Mouse (Mus musculus) kidney, adult 2 months (tissue): Measurements from ENCODE around the gene Pde3b. TPM values are rescaled to one million over a fixed set of nuclear protein-coding genes. Genes with fewer than 3 reads are reported as not detected.
"Not testable (repeated sequence)": the region's sequence is repeated elsewhere in the genome, so short reads cannot be mapped to it uniquely, and the experiment has no call there.

Experiments
- DNase-seq: peaks from one replicate; pipeline ENCODE4 v3.0.0; 2021
- H3K27ac ChIP-seq: fragments of 200-500 bp; 2 replicates; pipeline ENCODE4 v1.5.1; 2012; ENCODE audit warnings: low read depth, low read length, control low read depth, inconsistent platforms; ENCODE audit not compliant: insufficient read depth
- H3K27me3 ChIP-seq: fragments of 200-500 bp; replicated peaks from 2 replicates; pipeline ENCODE4 v1.6.1; 2012; ENCODE audit warnings: mild to moderate bottlenecking, moderate library complexity, low read length, inconsistent platforms; ENCODE audit not compliant: control insufficient read depth, insufficient read depth
- H3K36me3 ChIP-seq: fragments of 200-500 bp; 2 replicates; pipeline ENCODE4 v1.6.1; 2012; ENCODE audit warnings: mild to moderate bottlenecking, moderate library complexity, low read length, inconsistent platforms; ENCODE audit not compliant: control insufficient read depth, insufficient read depth
- H3K4me1 ChIP-seq: fragments of 200-500 bp; 2 replicates; pipeline ENCODE4 v1.6.1; 2011; ENCODE audit warnings: low read length; ENCODE audit not compliant: control insufficient read depth, insufficient read depth
- H3K4me3 ChIP-seq: fragments of 200-500 bp; 2 replicates; pipeline ENCODE4 v1.5.1; 2011; ENCODE audit warnings: mild to moderate bottlenecking, low read depth, low read length, control low read depth; ENCODE audit not compliant: insufficient read depth
- CTCF ChIP-seq: fragments of 200-500 bp; conservative IDR thresholded peaks from 2 replicates; pipeline ENCODE4 v1.5.1; 2011; ENCODE audit warnings: low read depth, mild to moderate bottlenecking, control low read depth, low read length, moderate library complexity, mixed read lengths; ENCODE audit not compliant: insufficient read depth, insufficient read length
- POLR2A ChIP-seq: fragments of 200-500 bp; IDR thresholded peaks from one replicate; pipeline ENCODE4 v1.6.1; 2011; ENCODE audit warnings: low read depth, low read length, control low read depth
- WGBS: fragments of 180-500 bp; shearing (Covaris S2); methylation state at CpG from one replicate; pipeline ENCODE4 v1.1.7; 2018; 5-methylcytosine and 5-hydroxymethylcytosine counted together
- polyA plus RNA-seq: library from polyadenylated mRNA; depleted of rRNA; stranded (reverse); fragments of >200 nt; gene quantifications from 2 replicates; pipeline ENCODE4 v1.2.3, GENCODE M21; 2012

Gene Pde3b
- polyA plus RNA-seq, 1 experiment, result 8.9 TPM

DNA sequence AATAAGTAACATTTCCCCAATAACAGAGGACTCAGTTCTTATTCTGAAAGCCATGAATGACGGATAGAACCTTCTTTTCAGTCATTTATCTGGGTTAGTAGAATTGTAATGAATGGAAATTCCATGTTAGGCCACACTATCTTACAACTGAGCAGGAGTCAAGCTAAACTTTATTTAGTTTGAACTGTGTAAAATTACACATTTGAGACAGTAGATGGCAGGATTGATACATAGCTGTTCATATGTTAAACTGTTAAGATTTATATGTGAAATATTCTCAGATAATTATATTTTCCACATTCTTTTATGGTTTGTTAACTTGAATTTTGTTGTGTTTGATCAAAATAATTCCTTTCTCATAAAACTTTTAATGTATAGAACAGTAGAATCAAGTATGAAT is 84.2 kb downstream of the Pde3b start:
- no peaks in the 10 kb centered on the region for H3K27me3 ChIP-seq
- DNase-seq, result no peak
- no peaks in the 10 kb centered on the region for H3K36me3 ChIP-seq
- 80% methylated on average over 1 of the region's 1 CpGs for WGBS
- H3K4me1 ChIP-seq, result no peaks in the 10 kb centered on the region
- TF ChIP-seq CTCF (no peak), POLR2A (no peak)
- no peak overlapping the region for H3K4me3 ChIP-seq
- no peak overlapping the region for H3K27ac ChIP-seq

DNA sequence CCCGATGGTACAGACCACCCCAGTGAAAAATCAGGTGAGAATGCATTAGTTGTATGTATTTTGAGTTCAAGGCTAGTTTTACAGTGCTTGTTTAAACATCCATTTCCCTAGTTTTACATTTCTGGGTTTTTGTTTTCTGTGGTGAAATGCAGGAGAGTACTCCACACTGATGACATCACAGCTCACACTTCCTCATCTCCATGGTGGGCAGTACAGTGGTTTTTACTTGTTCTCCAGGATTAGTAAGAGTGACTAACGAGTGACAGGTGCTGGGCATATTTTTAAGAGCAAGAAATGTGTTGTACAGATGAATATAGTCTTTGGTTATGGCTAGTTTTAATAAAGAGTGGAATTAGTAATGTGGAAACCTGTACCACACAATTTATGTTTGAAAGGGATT is 93.8 kb downstream of the Pde3b start:
- WGBS, result 93% methylated on average over 2 of the region's 2 CpGs
- TF ChIP-seq POLR2A, result no peak
- no peak for TF ChIP-seq CTCF
- no peak overlapping the region for H3K4me3 ChIP-seq
- H3K27me3 ChIP-seq, result no peaks in the 10 kb centered on the region
- no peaks in the 10 kb centered on the region for H3K36me3 ChIP-seq
- H3K27ac ChIP-seq, result no peak overlapping the region
- no peak for DNase-seq
- no peaks in the 10 kb centered on the region for H3K4me1 ChIP-seq

- no peaks in the 10 kb centered on the region for H3K27me3 ChIP-seq
- H3K4me1 ChIP-seq, result no peaks in the 10 kb centered on the region
- TF ChIP-seq POLR2A (no peak), CTCF (no peak)
- no peak overlapping the region for H3K4me3 ChIP-seq
- no peak for DNase-seq
- 93% methylated on average over 1 of the region's 1 CpGs for WGBS
- H3K36me3 ChIP-seq, result no peaks in the 10 kb centered on the region
- no peak overlapping the region for H3K27ac ChIP-seq
Measured at GRCm38 (mm10) chr7:114520122-114520521, 105.0 kb downstream of the Pde3b start.

- no peak for TF ChIP-seq CTCF
- TF ChIP-seq POLR2A, result no peak
- Histone ChIP-seq H3K4me1 (no peaks in the 10 kb centered on the region), H3K27me3 (no peaks in the 10 kb centered on the region), H3K36me3 (no peaks in the 10 kb centered on the region), H3K4me3 (no peak overlapping the region), H3K27ac (no peak overlapping the region)
- DNase-seq, result no peak
- 72% methylated on average over 1 of the region's 1 CpGs for WGBS
Measured at GRCm38 (mm10) chr7:114526245-114526644, 111.2 kb downstream of the Pde3b start.

GRCm38 (mm10) chr7:114536179-114536578 is 121.1 kb downstream of the Pde3b start:
- Histone ChIP-seq H3K27me3 (no peaks in the 10 kb centered on the region), H3K36me3 (no peaks in the 10 kb centered on the region), H3K4me3 (no peak overlapping the region), H3K4me1 (no peaks in the 10 kb centered on the region), H3K27ac (no peak overlapping the region)
- DNase-seq, result no peak
- WGBS, result 96% methylated on average over 1 of the region's 1 CpGs
- TF ChIP-seq POLR2A, result no peak

GRCm38 (mm10) chr7:114562531-114563241 is 147.6 kb downstream of the Pde3b start, which contains the start of gene Cyp2r1:
Gene Cyp2r1 (minus strand): TSS chr7:114562972.
- H3K4me1 ChIP-seq, result no peaks in the 10 kb centered on the region
- TF ChIP-seq CTCF (peak; percentile 12; the same call in 1 of the 2 replicates), POLR2A (no peak)
- H3K36me3 ChIP-seq, result no peaks in the 10 kb centered on the region
- no peaks in the 10 kb centered on the region for H3K27me3 ChIP-seq
- H3K27ac ChIP-seq, result no peak within 1 kb of the TSS; the same call in 1 of the 2 replicates
- WGBS, result 2% methylated on average over 56 of the region's 56 CpGs
- peak; percentile 92 for DNase-seq
- H3K4me3 ChIP-seq, result peak within 1 kb of the TSS; percentile 64

GRCm38 (mm10) chr7:114573866-114574265 is 158.8 kb downstream of the Pde3b start:
- not testable (repeated sequence) for H3K4me3 ChIP-seq, H3K36me3 ChIP-seq, H3K4me1 ChIP-seq, H3K27me3 ChIP-seq, DNase-seq, H3K27ac ChIP-seq
- WGBS, result 94% methylated on average over 4 of the region's 4 CpGs
